Mouse (Mus musculus) cortical plate, adult 2 months (tissue): Measurements from ENCODE around the gene Mroh3. TPM values are rescaled to one million over a fixed set of nuclear protein-coding genes. Genes with fewer than 3 reads are reported as not detected.

Experiments
- H3K27ac ChIP-seq: fragments of 200-500 bp; 2 replicates; pipeline ENCODE4 v1.5.1; 2012; ENCODE audit warnings: low read length, control low read depth, inconsistent platforms; ENCODE audit not compliant: insufficient read depth
- H3K4me1 ChIP-seq: fragments of 200-500 bp; 2 replicates; pipeline ENCODE4 v1.6.1; 2011; ENCODE audit warnings: low read length; ENCODE audit not compliant: control insufficient read depth, insufficient read depth
- H3K4me3 ChIP-seq: fragments of 200-500 bp; 2 replicates; pipeline ENCODE4 v1.5.1; 2011; ENCODE audit warnings: mild to moderate bottlenecking, low read length, control low read depth; ENCODE audit not compliant: insufficient read depth
- CTCF ChIP-seq: fragments of 200-500 bp; IDR thresholded peaks from 2 replicates; pipeline ENCODE4 v1.5.1; 2011; ENCODE audit warnings: mild to moderate bottlenecking, control low read depth, low read length; ENCODE audit not compliant: insufficient read depth; ENCODE audit errors: extremely low read depth
- POLR2A ChIP-seq: fragments of 200-500 bp; IDR thresholded peaks from 2 replicates; pipeline ENCODE4 v1.6.1; 2011; ENCODE audit warnings: mild to moderate bottlenecking, low read length, control low read depth; ENCODE audit not compliant: insufficient read depth; ENCODE audit errors: extremely low read depth
- polyA plus RNA-seq: library from polyadenylated mRNA; depleted of rRNA; stranded (reverse); fragments of >200 nt; gene quantifications from 2 replicates; pipeline ENCODE4 v1.2.3, GENCODE M21; 2012

The Mroh3 gene
- polyA plus RNA-seq, 1 experiment, result 1.6 TPM

GRCm38 (mm10) chr1:136247393-136247792 lies 34.8 kb upstream of the Mroh3 start:
- Histone ChIP-seq H3K4me1 (no peaks in the 10 kb centered on the region), H3K27ac (no peak overlapping the region), H3K4me3 (no peak overlapping the region)
- no peak for TF ChIP-seq CTCF
- no peak for TF ChIP-seq POLR2A

- H3K4me3 ChIP-seq, result no peak overlapping the region
- no peaks in the 10 kb centered on the region for H3K4me1 ChIP-seq
- no peak overlapping the region for H3K27ac ChIP-seq
- no peak for TF ChIP-seq POLR2A
Measured at GRCm38 (mm10) chr1:136244469-136244868, 31.8 kb upstream of the Mroh3 start.

GRCm38 (mm10) chr1:136241801-136242200 lies 29.2 kb upstream of the Mroh3 start:
- Histone ChIP-seq H3K4me1 (no peaks in the 10 kb centered on the region), H3K27ac (no peak overlapping the region), H3K4me3 (no peak overlapping the region)
- TF ChIP-seq CTCF (no peak), POLR2A (no peak)

- H3K27ac ChIP-seq, result no peak overlapping the region
- no peaks in the 10 kb centered on the region for H3K4me1 ChIP-seq
- H3K4me3 ChIP-seq, result no peak overlapping the region
- TF ChIP-seq POLR2A (no peak), CTCF (no peak)
Measured at GRCm38 (mm10) chr1:136238495-136238894, 25.9 kb upstream of the Mroh3 start.

GRCm38 (mm10) chr1:136234595-136235092 lies 22.0 kb upstream of the Mroh3 start:
- H3K4me1 ChIP-seq, result no peaks in the 10 kb centered on the region
- no peak for TF ChIP-seq POLR2A
- 0 out of 2 replicates have a peak, but pooled peaks have one; percentile 6 for TF ChIP-seq CTCF
- H3K27ac ChIP-seq, result no peak overlapping the region
- H3K4me3 ChIP-seq, result peak overlapping the region; percentile 44

GRCm38 (mm10) chr1:136233892-136234594 lies 21.4 kb upstream of the Mroh3 start, which contains the start of gene Inava:
Gene Inava (minus strand): TSS chr1:136234264.
- TF ChIP-seq POLR2A (no peak), CTCF (no peak)
- Histone ChIP-seq H3K4me3 (peak within 1 kb of the TSS; percentile 44), H3K27ac (no peak within 1 kb of the TSS), H3K4me1 (no peaks in the 10 kb centered on the region)

GRCm38 (mm10) chr1:136232986-136233790 lies 20.6 kb upstream of the Mroh3 start:
- H3K4me1 ChIP-seq, result no peaks in the 10 kb centered on the region
- H3K4me3 ChIP-seq, result peak overlapping the region; percentile 44; the same call in 1 of the 2 replicates
- H3K27ac ChIP-seq, result no peak overlapping the region
- no peak for TF ChIP-seq CTCF
- no peak for TF ChIP-seq POLR2A

- TF ChIP-seq POLR2A (no peak), CTCF (no peak)
- Histone ChIP-seq H3K4me3 (peak overlapping the region; percentile 44; the same call in 1 of the 2 replicates), H3K4me1 (no peaks in the 10 kb centered on the region), H3K27ac (no peak overlapping the region)
Measured at GRCm38 (mm10) chr1:136232285-136232926, 19.8 kb upstream of the Mroh3 start.

GRCm38 (mm10) chr1:136231596-136231995 lies 19.0 kb upstream of the Mroh3 start:
- Histone ChIP-seq H3K27ac (no peak overlapping the region), H3K4me1 (no peaks in the 10 kb centered on the region), H3K4me3 (no peak overlapping the region)
- TF ChIP-seq POLR2A (no peak), CTCF (no peak)
